In the genomic region with DNA sequence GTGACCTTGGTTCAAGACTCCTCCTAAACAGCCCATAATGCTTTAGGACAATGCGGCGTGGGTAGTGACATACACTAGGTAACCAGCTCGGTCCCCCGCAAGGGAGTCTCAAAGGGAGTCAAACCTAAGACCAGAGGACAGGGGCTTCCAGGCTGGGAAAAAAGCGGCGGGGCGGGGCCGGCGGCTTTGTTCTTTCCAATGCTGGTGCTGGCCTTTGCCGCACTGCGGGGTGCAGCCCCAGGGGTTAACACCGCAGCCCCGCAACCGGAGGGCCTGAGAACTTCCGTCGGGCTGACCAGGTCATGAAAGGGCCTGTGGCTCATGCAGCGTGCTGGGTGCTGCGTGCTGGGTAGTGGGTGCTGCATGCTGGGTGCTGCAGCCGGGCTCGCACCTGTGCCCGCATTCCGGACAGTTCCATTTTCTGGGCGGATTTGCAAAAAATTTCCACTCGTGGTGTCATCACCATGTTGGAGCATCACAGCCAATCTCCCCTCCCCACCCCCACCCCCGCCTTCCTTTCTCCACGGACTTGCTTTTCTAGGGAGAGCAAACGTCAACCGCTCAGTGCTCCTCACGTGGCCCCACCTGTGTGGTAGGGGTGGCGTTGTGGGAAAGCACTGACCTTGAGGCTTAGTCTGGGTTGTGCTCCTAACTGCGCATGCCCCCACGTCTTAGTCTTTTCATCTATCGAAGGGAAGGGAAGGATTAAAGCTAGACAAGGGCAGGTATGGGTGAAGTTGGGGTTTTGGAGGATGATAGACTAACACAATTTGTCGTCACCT, we compare ENCODE assay signal across 8 mouse cellular contexts. TPM values are rescaled to one million over a fixed set of nuclear protein-coding genes. Genes with fewer than 3 reads are reported as not detected.
DNase-seq lines count a peak whose midpoint lies in the region; ATAC-seq lines count a peak whose summit lies in the region.

No protein-coding gene starts in this region.

- no peaks in the 10 kb centered on the region for H3K9me3 ChIP-seq in forebrain, embryonic 10.5 days
- H3K9me3 ChIP-seq in forebrain, embryonic 15.5 days: no peaks in the 10 kb centered on the region
- no peaks in the 10 kb centered on the region for H3K9me3 ChIP-seq in forebrain, embryonic 16.5 days (ENCODE audit: control insufficient read depth, low read length)
- H3K9me3 ChIP-seq in midbrain, embryonic 11.5 days (ENCODE audit: control insufficient read depth, low read length): no peaks in the 10 kb centered on the region

- WGBS in forebrain, embryonic 10.5 days: 23% methylated on average over 34 of the region's 34 CpGs
- WGBS in forebrain, embryonic 15.5 days: 28% methylated on average over 34 of the region's 34 CpGs
- 24% methylated on average over 34 of the region's 34 CpGs for WGBS in forebrain, embryonic 16.5 days
- WGBS in midbrain, embryonic 11.5 days: 23% methylated on average over 34 of the region's 34 CpGs

- H3K4me3 ChIP-seq in forebrain, embryonic 10.5 days: peak overlapping the region; percentile 36
- no peak overlapping the region for H3K4me3 ChIP-seq in forebrain, embryonic 15.5 days
- no peak overlapping the region for H3K4me3 ChIP-seq in forebrain, embryonic 16.5 days (replicated peaks; ENCODE audit: low read length)
- H3K4me3 ChIP-seq in midbrain, embryonic 11.5 days (ENCODE audit: low read depth, low read length): no peak overlapping the region

- H3K27ac ChIP-seq in forebrain, embryonic 10.5 days: peak overlapping the region; percentile 65
- H3K27ac ChIP-seq in forebrain, embryonic 15.5 days (replicated peaks): no peak overlapping the region
- H3K27ac ChIP-seq in forebrain, embryonic 16.5 days (ENCODE audit: low read length): no peak overlapping the region
- H3K27ac ChIP-seq in midbrain, embryonic 11.5 days (ENCODE audit: low read depth, low read length): no peak overlapping the region

- no peak for DNase-seq in forebrain, embryonic 10.5 days (ENCODE audit: extremely low spot score, low spot score)
- DNase-seq in T-cell, adult 2 months (ENCODE audit: low spot score): peak; percentile 40
- DNase-seq in midbrain, embryonic 11.5 days (ENCODE audit: low spot score, missing footprints): peak; percentile 90
- DNase-seq in frontal cortex, postnatal 25 days (ENCODE audit: low spot score in 2 of 2): no peak
- no peak for DNase-seq in lung, postnatal 36 days
- DNase-seq in urinary bladder, postnatal 14 days (ENCODE audit: low spot score): no peak

- H3K4me1 ChIP-seq in forebrain, embryonic 10.5 days: peaks cover 49% of the 10 kb centered on the region
- peaks cover 31% of the 10 kb centered on the region for H3K4me1 ChIP-seq in forebrain, embryonic 15.5 days
- H3K4me1 ChIP-seq in forebrain, embryonic 16.5 days (replicated peaks; ENCODE audit: control insufficient read depth, insufficient read depth, low read length): peaks cover 25% of the 10 kb centered on the region
- peaks cover 25% of the 10 kb centered on the region for H3K4me1 ChIP-seq in midbrain, embryonic 11.5 days (ENCODE audit: control insufficient read depth, insufficient read depth, low read length)

- H3K27me3 ChIP-seq in forebrain, embryonic 10.5 days (ENCODE audit: poor library complexity, severe bottlenecking): peaks cover 67% of the 10 kb centered on the region
- peaks cover 8% of the 10 kb centered on the region; the same call in 1 of the 2 replicates for H3K27me3 ChIP-seq in forebrain, embryonic 15.5 days
- no peaks in the 10 kb centered on the region for H3K27me3 ChIP-seq in forebrain, embryonic 16.5 days (replicated peaks; ENCODE audit: control insufficient read depth, insufficient read depth, low read length)
- no peaks in the 10 kb centered on the region for H3K27me3 ChIP-seq in midbrain, embryonic 11.5 days (ENCODE audit: control insufficient read depth, insufficient read depth, low read length)

- no peak for ATAC-seq in forebrain, embryonic 15.5 days (replicated peaks)
- ATAC-seq in forebrain, embryonic 16.5 days: no peak
- 0 out of 2 replicates have a peak, but pooled peaks have one; percentile 22 for ATAC-seq in midbrain, embryonic 11.5 days (ENCODE audit: low FRiP score)

- no peak overlapping the region for H3K9ac ChIP-seq in forebrain, embryonic 15.5 days (replicated peaks)
- 0 out of 2 replicates have a peak overlapping the region, but pooled peaks have one; percentile 6 for H3K9ac ChIP-seq in forebrain, embryonic 16.5 days (replicated peaks; ENCODE audit: low read depth, low read length)
- peak overlapping the region; percentile 36; the same call in 1 of the 2 replicates for H3K9ac ChIP-seq in midbrain, embryonic 11.5 days (ENCODE audit: low read length)

- H3K36me3 ChIP-seq in forebrain, embryonic 10.5 days (replicated peaks): no peaks in the 10 kb centered on the region
- H3K36me3 ChIP-seq in forebrain, embryonic 15.5 days: no peaks in the 10 kb centered on the region
- no peaks in the 10 kb centered on the region for H3K36me3 ChIP-seq in forebrain, embryonic 16.5 days (ENCODE audit: control insufficient read depth, insufficient read depth)
- H3K36me3 ChIP-seq in midbrain, embryonic 11.5 days (ENCODE audit: control insufficient read depth, insufficient read depth, low read length): no peaks in the 10 kb centered on the region

- no peak overlapping the region for H3K4me2 ChIP-seq in forebrain, embryonic 15.5 days (replicated peaks)
- 0 out of 2 replicates have a peak overlapping the region, but pooled peaks have one; percentile 7 for H3K4me2 ChIP-seq in forebrain, embryonic 16.5 days (ENCODE audit: low read length)
- H3K4me2 ChIP-seq in midbrain, embryonic 11.5 days: peak overlapping the region; percentile 23

RNA-seq across cellular contexts. Expression of a gene that starts 14.3 kb away (rescaled TPM):
- polyA plus RNA-seq in forebrain, embryonic 10.5 days (2016; fragmentation: Nextera tagmentation; extraction: Ambion mirVana): 2,040 and 2,174 TPM in 2 replicates
- 7,875 and 7,989 TPM in 2 replicates for polyA plus RNA-seq in forebrain, embryonic 15.5 days (2015; fragmentation: Nextera tagmentation; extraction: Ambion mirVana)
- polyA plus RNA-seq in forebrain, embryonic 16.5 days (2015; fragmentation: Nextera tagmentation; extraction: Ambion mirVana): 7,901 and 8,250 TPM in 2 replicates
- 4,454 and 4,703 TPM in 2 replicates for polyA plus RNA-seq in midbrain, embryonic 11.5 days (2014; fragmentation: Nextera tagmentation; extraction: Ambion mirVana)

RNA-seq across cellular contexts. Expression of a gene that starts 42.7 kb away (rescaled TPM):
- polyA plus RNA-seq in forebrain, embryonic 10.5 days (2016; fragmentation: Nextera tagmentation; extraction: Ambion mirVana): 2.7 and 3.1 TPM in 2 replicates
- 10.8 and 12.3 TPM in 2 replicates for polyA plus RNA-seq in forebrain, embryonic 15.5 days (2015; fragmentation: Nextera tagmentation; extraction: Ambion mirVana)
- 14.4 and 14.7 TPM in 2 replicates for polyA plus RNA-seq in forebrain, embryonic 16.5 days (2015; fragmentation: Nextera tagmentation; extraction: Ambion mirVana)
- polyA plus RNA-seq in midbrain, embryonic 11.5 days (2014; fragmentation: Nextera tagmentation; extraction: Ambion mirVana): 1.3 and 1.4 TPM in 2 replicates

RNA-seq across cellular contexts. Expression of a gene that starts 57.0 kb away (rescaled TPM):
- 30.3 and 32.8 TPM in 2 replicates for polyA plus RNA-seq in forebrain, embryonic 10.5 days (2016; fragmentation: Nextera tagmentation; extraction: Ambion mirVana)
- polyA plus RNA-seq in forebrain, embryonic 15.5 days (2015; fragmentation: Nextera tagmentation; extraction: Ambion mirVana): 5.1 and 6.8 TPM in 2 replicates
- 4.2 and 4.4 TPM in 2 replicates for polyA plus RNA-seq in forebrain, embryonic 16.5 days (2015; fragmentation: Nextera tagmentation; extraction: Ambion mirVana)
- 7.8 and 7.9 TPM in 2 replicates for polyA plus RNA-seq in midbrain, embryonic 11.5 days (2014; fragmentation: Nextera tagmentation; extraction: Ambion mirVana)

RNA-seq across cellular contexts. Expression of a gene that starts 57.7 kb away (rescaled TPM):
- 6.3 and 6.4 TPM in 2 replicates for polyA plus RNA-seq in forebrain, embryonic 10.5 days (2016; fragmentation: Nextera tagmentation; extraction: Ambion mirVana)
- 7.7 TPM in 2 replicates for polyA plus RNA-seq in forebrain, embryonic 15.5 days (2015; fragmentation: Nextera tagmentation; extraction: Ambion mirVana)
- 8.1 and 9.3 TPM in 2 replicates for polyA plus RNA-seq in forebrain, embryonic 16.5 days (2015; fragmentation: Nextera tagmentation; extraction: Ambion mirVana)
- 8.8 and 10.0 TPM in 2 replicates for polyA plus RNA-seq in midbrain, embryonic 11.5 days (2014; fragmentation: Nextera tagmentation; extraction: Ambion mirVana)

Comparison
In these comparisons a context has a peak if more than half of its experiments do, and no peak if none do; other contexts are left out.
1. DNase-seq: peak in T-cell, adult 2 months (single experiment) and midbrain, embryonic 11.5 days (single experiment); none in forebrain, embryonic 10.5 days (single experiment), frontal cortex, postnatal 25 days (0 of 2), lung, postnatal 36 days (single experiment) and urinary bladder, postnatal 14 days (single experiment).